In genomic region chr14:21994061-21994990, GRCm38 (mm10) we compare ENCODE assay signal across 8 mouse cellular contexts. TPM values are rescaled to one million over a fixed set of nuclear protein-coding genes. Genes with fewer than 3 reads are reported as not detected.
A peak's percentile ranks its signal among the peaks of the same experiment; 100 is the strongest.
DNase-seq lines count a peak whose midpoint lies in the region; ATAC-seq and TF ChIP-seq lines count a peak whose summit lies in the region.

No protein-coding gene starts in this region.

- no peak for TF ChIP-seq CTCF in small intestine, adult 2 months (IDR thresholded peaks at IDR 0.05; ENCODE audit: extremely low read depth, insufficient read length, insufficient replicate concordance, low read depth, low read length)

- DNase-seq in ovary, postnatal 10 days (ENCODE audit: low spot score) = peak; percentile 44
- DNase-seq in ovary, postnatal 14 days (ENCODE audit: low spot score) = no peak
- DNase-seq in kidney, adult 11 months = peak; percentile 43
- no peak for DNase-seq in left cerebral cortex, adult 8-10 months (ENCODE audit: low spot score in 2 of 2)
- DNase-seq in frontal cortex, postnatal 14 days (ENCODE audit: low spot score in 2 of 2) = no peak

- 0 out of 2 replicates have a peak, but pooled peaks cover 7% of the 10 kb centered on the region for H3K27me3 ChIP-seq in embryonic facial prominence, embryonic 15.5 days
- H3K27me3 ChIP-seq in lung, embryonic 15.5 days = no peaks in the 10 kb centered on the region
- H3K27me3 ChIP-seq in small intestine, adult 2 months (ENCODE audit: control insufficient read depth, insufficient read depth, low read length) = no peaks in the 10 kb centered on the region

- peak overlapping the region; percentile 72 for H3K4me2 ChIP-seq in embryonic facial prominence, embryonic 15.5 days (replicated peaks)
- peak overlapping the region; percentile 93 for H3K4me2 ChIP-seq in lung, embryonic 15.5 days

- no peak for ATAC-seq in embryonic facial prominence, embryonic 15.5 days (ENCODE audit: insufficient number of reproducible peaks, low FRiP score, low TSS enrichment, low read depth)
- ATAC-seq in lung, embryonic 15.5 days (ENCODE audit: borderline replicate concordance, extremely low read depth, low FRiP score, low TSS enrichment) = no peak

- peak overlapping the region; percentile 33 for H3K9ac ChIP-seq in embryonic facial prominence, embryonic 15.5 days
- peak overlapping the region; percentile 78 for H3K9ac ChIP-seq in lung, embryonic 15.5 days

- no peak for TF ChIP-seq POLR2A in small intestine, adult 2 months (IDR thresholded peaks at IDR 0.05; ENCODE audit: low read depth, low read length)

- 9% methylated on average over 44 of the region's 44 CpGs for WGBS in embryonic facial prominence, embryonic 15.5 days
- WGBS in lung, embryonic 15.5 days = 11% methylated on average over 44 of the region's 44 CpGs
- WGBS in small intestine, adult 2 months = 3% methylated on average over 44 of the region's 44 CpGs

- H3K27ac ChIP-seq in embryonic facial prominence, embryonic 15.5 days (replicated peaks) = peak overlapping the region; percentile 87
- H3K27ac ChIP-seq in lung, embryonic 15.5 days = peak overlapping the region; percentile 87
- peak overlapping the region; percentile 83 for H3K27ac ChIP-seq in small intestine, adult 2 months (ENCODE audit: insufficient read depth, low read depth, low read length)

- no peaks in the 10 kb centered on the region for H3K36me3 ChIP-seq in embryonic facial prominence, embryonic 15.5 days
- no peaks in the 10 kb centered on the region for H3K36me3 ChIP-seq in lung, embryonic 15.5 days
- H3K36me3 ChIP-seq in small intestine, adult 2 months (ENCODE audit: control insufficient read depth, insufficient read depth, low read length) = no peaks in the 10 kb centered on the region

- H3K9me3 ChIP-seq in embryonic facial prominence, embryonic 15.5 days (replicated peaks) = no peaks in the 10 kb centered on the region
- H3K9me3 ChIP-seq in lung, embryonic 15.5 days = no peaks in the 10 kb centered on the region

- peak overlapping the region; percentile 60 for H3K4me3 ChIP-seq in embryonic facial prominence, embryonic 15.5 days (replicated peaks)
- H3K4me3 ChIP-seq in lung, embryonic 15.5 days = peak overlapping the region; percentile 72
- peak overlapping the region; percentile 87 for H3K4me3 ChIP-seq in small intestine, adult 2 months (ENCODE audit: low read depth, low read length)

- peaks cover 26% of the 10 kb centered on the region for H3K4me1 ChIP-seq in embryonic facial prominence, embryonic 15.5 days
- peaks cover 32% of the 10 kb centered on the region for H3K4me1 ChIP-seq in lung, embryonic 15.5 days
- H3K4me1 ChIP-seq in small intestine, adult 2 months (ENCODE audit: control insufficient read depth, insufficient read depth, insufficient read length, low read length) = peaks cover 15% of the 10 kb centered on the region

RNA-seq across cellular contexts. Expression of gene Zfp503, which starts 4.9 kb away (rescaled TPM):
- 26.1 and 27.0 TPM in 2 replicates for polyA plus RNA-seq in embryonic facial prominence, embryonic 15.5 days (2015; fragmentation: Nextera tagmentation; extraction: Ambion mirVana)
- 26.8 and 28.2 TPM in 2 replicates for polyA plus RNA-seq in lung, embryonic 15.5 days (2015; fragmentation: Nextera tagmentation; extraction: Ambion mirVana)
- polyA plus RNA-seq in small intestine, adult 2 months (2012; rRNA removed) = 18.2 and 22.7 TPM in 2 replicates
- 1 to 10 TPM; 3.7 to 6.1 (median 5.1) TPM for total RNA-seq in left cerebral cortex, adult 8-10 months (2022)

RNA-seq across cellular contexts. Expression of gene Lrmda, which starts 25.2 kb away (rescaled TPM):
- 0.39 and 0.64 TPM in 2 replicates for polyA plus RNA-seq in embryonic facial prominence, embryonic 15.5 days (2015; fragmentation: Nextera tagmentation; extraction: Ambion mirVana)
- 0.39 and 0.62 TPM in 2 replicates for polyA plus RNA-seq in lung, embryonic 15.5 days (2015; fragmentation: Nextera tagmentation; extraction: Ambion mirVana)
- 0.34 TPM in 1 of 2 replicates, not detected in the other for polyA plus RNA-seq in small intestine, adult 2 months (2012; rRNA removed)
- 1 to 10 TPM; 1.2 to 2.4 (median 1.3) TPM for total RNA-seq in left cerebral cortex, adult 8-10 months (2022)

Comparison
In these comparisons a context has a peak if more than half of its experiments do, and no peak if none do; other contexts are left out.
1. DNase-seq: peak in ovary, postnatal 10 days (single experiment) and kidney, adult 11 months (single experiment); none in ovary, postnatal 14 days (single experiment), left cerebral cortex, adult 8-10 months (0 of 2) and frontal cortex, postnatal 14 days (0 of 2).
2. Peak in every context shown above with its lines, with median percentiles within 50 percentile points of each other: H3K27ac ChIP-seq and H3K4me3 ChIP-seq.